Mouse (Mus musculus) thymus, postnatal 14 days (tissue): Measurements from ENCODE around the gene Cptp.

Source experiments
- DNase-seq: peaks from one replicate; pipeline ENCODE4 v3.0.0; 2021

Gene Cptp

DNA sequence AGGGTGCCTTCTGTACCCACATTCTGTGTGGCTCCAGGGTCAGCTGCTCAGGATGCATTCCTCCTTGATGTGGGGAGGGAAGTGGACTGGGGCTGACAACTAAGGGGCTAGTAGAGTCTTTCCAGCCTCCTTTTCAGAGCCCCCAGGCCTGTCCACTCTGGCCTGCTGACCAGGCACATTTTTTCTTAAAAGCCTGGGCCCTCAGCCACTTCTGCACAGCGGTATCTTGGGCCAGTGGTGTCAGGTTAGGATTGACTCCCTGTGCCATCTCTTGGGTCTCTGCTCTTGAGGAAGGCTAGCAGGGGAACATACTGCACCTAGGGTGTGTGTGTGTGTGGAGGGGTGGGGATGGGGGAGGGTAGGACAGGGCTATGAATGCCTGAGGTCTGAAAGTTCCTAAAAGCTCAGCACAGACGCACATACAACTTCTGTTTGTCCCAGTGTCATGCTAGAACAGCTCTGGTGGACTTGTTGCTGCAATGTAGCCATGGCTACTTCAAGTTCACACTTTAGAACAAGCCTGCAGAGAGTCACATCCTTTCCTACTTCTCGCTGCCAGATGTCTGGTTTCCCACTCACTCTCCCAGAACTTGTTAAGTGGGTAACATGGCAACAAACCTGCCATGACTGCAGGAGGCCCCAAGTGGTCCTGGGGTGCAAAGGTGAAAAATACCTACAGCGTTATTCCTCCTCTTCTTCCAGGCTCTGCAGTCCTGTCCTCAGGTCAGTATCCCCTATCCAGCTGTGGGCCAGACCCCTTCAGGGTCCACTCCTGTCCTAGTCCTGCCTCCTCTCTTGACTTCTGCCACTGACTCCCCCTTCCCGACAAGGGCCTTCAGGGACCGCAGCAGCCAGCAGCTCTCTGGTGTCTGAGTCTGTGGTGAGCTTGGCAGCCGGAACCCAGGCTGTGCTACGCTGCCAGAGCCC is 28.9 kb downstream of the Cptp start:
- DNase-seq: no peak

DNA sequence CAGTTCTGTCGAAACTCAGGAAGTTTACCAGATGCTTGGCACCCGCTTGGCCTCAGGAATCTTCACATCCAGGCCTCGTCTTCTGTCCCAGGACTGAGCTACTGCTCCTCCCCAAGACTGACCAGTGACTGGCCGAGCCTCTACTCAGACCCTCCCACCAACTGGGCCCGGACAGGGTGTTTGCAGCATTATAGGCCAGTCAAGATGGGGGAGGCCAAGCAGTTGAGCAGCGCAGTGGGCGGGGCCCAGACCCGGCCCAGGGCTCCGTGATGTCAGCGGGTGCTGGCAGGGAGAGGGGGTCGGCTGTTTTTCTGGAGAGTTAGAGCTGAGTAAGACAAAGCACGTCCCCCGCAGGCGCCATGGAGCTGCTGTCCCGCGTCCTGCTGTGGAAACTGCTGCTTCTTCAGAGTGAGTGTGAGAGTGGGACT is 29.7 kb downstream of the Cptp start, which contains the start of gene Mxra8:
Gene Mxra8 (plus strand): TSS at position 198 of the 428 bp plus-strand sequence.
- DNase-seq: no peak

DNA sequence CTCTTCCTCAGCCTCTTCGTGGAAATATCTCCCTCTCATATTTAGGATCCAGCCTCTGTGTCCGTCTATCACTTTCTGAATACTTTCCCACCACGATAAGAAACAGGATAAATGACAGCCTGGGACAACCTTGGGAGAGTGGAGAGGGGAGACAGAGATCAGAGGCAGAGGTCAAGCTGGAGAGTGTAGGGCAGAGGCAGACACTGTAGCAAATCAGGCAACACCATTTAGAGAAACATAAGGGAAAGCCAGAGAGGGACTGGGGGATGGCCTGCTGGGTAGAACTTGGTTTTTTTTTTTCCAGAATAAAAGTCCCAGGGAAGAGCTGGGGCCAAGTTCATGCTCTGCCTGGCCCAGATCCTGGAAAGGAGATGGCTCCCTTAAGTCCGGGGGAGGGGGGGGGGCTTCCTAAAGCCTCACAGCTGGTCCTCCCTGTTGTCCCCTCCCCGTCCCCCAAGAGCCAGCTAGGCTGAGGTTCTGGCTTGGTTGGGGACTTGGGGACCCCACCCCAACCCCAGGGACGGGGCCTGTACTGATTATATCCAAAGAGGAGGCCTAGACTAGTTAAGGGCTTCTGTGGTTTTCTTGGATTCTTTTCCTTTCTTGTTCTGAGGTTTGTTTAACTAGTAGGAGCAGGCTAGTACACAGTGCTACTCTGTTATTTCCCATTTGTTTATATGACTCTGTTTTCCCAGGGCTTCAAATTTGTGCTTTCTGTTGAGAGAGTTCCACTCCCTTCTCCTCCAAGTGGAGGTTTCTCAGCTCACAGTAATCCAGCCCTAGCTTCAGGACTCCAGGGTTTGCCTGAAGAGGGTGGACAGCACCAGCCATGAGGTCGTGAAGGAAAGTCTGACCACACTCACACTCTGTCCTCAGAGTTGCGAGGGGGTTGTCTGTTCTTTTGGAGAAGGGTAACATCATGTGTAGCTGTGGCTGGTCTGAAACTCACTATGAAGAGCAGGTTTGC is 30.8 kb downstream of the Cptp start:
- no peak for DNase-seq

DNA sequence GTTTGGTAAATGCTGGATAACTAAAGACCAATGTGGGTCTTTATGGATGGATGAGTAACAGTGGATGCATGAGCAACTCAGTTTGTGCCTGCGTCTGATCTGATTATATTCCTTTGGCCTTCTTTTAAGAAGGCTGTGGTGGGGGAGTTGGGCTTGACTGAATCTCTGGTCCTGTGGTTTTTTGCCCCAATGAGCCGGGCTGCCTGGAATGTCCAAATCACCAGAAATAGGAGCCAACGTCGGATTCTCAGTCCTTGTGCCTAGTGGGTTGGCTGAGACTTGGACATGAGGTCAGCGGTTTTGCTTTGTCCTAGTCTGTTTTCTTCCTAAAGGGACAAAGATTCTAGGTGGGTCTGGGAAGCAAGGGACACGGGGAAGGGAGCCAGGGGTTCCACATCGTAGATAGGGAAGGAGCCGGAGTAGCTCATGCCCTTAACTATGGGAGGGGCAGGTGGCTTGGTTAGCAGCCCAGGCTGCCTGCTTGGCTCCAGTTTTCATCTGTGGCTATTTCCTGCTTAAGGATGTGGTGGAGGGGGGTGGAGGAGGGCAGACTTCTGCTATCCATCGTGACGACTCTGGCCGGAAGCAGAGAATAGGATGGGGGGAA is 31.7 kb downstream of the Cptp start:
- no peak for DNase-seq

DNA sequence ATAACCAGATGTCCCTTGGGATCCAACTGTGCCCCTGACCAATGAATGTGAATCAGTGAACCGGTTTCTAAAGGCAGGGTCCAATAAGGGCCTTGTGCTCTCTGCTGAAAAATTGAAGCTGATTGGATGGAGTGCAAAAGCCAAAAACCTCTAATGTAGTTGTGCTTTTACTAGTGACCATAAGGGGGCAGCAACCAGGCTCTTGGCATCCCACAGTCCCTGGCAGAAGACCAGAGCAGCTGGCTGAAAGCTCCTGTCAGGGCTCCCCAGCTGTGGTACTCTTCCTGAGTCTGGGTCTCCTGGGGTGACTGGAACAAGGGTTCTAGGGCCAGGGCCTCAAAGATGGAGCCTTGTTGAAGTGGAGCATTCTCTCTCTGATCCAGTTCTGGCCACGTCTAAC is 35.4 kb downstream of the Cptp start:
- peak; percentile 73 for DNase-seq

DNA sequence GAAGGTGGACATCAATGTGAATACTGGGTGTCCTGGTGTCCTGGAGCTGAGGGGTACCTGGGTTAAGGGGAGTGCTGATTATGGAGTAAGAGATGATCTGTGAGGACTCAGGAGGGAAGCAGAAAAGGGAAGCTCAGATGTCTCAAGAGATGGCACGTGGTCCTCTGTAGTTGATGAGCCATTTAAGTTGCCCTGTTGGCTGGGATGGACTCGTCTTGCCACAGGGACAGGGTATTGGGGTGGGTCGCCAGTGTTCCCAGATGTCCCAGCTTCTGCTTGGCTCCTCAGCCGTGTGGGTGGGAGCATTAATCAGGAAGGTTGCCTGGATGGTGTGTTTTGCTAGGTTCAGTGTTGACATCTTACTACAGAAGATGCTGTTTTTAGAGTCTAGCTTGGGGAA is 36.0 kb downstream of the Cptp start:
- no peak for DNase-seq

DNA sequence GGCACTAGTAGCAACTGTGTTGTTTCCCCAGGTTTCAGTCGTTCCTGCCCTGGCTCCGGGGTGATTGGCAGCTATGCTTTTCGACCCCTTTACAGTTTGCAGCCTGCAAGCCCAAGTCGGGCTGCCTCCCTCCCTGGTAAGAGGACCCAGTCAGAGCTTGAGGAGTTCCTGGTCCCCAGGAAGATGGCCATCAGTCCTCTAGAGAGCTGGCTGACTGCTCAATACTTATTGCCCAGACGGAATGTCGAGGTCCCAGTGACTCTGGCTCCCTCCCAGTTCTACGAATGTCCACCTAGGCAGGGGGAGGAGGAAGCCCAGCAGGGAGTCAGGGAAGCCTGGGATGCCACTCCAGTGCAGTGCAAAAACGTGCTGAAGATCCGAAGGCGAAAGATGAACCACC is 36.9 kb downstream of the Cptp start:
- no peak for DNase-seq

DNA sequence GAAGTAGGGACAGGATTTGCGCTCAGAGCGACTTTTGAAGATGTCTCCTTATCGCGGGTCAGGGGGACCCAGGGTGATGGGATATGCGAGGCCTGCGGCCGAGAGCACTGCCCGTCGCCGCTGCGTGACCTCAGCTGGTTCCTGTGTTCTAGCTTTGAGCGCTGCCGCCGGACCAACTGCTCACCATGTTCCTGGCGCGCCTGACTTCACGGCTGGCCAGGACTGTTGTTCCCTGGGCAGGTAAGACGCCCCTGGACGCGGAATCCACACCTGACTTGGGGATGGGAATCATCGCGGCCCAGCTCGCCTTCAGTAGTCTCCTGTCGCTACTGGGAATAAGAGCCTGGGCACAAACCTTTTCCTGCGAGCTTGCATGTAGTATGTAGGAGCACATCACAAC is 37.4 kb downstream of the Cptp start:
- DNase-seq: no peak

DNA sequence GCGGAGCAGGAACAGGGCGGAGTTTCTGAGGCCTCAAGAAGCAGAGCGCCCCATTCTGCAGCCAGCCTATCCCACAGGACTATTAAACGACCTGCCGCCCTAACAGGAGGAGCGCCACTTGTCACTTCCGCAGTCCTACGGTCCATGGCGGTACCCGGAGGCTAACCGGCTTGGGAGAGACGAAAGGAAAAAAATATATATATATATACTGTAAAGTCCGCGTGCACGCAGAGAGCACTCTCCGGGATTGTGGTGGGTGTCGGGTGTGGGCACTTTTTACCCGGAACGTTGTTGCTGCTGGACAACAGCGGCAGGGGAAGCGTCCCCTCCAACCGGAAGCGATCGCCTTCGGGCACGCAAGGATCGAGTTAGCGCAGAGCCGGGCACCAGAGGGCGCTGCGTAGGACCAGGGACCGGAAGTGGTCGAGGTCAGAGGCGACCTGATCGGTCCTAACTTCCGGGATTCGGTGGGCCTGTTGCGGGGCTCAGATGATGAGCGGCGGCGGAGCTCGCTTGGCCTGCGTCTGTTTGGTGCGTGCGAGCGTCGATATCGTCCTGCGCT is 38.0 kb downstream of the Cptp start, which contains the start of gene Aurkaip1:
Gene Aurkaip1 (plus strand): TSS at position 68 of the 562 bp plus-strand sequence.
- peak; percentile 97 for DNase-seq

DNA sequence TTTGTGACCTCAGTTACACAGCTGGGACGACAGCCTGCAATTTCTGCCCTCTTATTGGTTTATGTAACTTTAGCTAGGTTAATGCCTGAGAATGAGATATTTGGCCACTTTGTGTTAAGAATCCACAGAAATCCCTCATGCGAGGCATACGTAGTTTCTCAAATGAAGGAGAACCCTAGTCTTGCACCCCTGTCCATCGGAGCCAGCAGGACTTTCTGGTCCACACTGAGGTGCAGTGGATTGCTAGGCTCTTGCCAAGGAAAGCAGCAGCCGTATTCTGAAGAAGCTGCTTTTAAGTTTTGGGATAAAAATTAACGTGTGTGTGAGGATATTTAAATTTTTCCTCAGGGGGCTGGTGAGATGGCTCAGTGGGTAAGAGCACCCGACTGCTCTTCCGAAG is 38.6 kb downstream of the Cptp start:
- DNase-seq: no peak

DNA sequence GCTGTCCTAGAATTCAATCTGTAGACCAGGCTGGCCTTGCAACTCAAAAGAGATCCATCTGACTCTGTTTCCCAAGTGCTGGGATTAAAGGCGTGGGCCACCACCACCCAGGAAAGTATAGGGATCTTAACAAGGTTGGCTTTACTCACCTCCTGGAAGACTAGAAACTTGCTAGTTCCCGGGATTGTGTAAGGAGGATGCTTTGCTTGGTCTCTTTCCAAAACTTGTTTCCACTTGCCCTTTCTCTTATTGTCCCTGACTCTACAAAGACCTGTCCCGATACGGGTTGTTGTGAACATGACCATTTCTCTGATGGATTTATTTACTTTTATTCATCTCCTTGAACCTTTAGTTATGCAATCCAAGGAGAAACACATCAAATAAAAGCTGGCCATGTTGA is 39.4 kb downstream of the Cptp start:
- DNase-seq: no peak

DNA sequence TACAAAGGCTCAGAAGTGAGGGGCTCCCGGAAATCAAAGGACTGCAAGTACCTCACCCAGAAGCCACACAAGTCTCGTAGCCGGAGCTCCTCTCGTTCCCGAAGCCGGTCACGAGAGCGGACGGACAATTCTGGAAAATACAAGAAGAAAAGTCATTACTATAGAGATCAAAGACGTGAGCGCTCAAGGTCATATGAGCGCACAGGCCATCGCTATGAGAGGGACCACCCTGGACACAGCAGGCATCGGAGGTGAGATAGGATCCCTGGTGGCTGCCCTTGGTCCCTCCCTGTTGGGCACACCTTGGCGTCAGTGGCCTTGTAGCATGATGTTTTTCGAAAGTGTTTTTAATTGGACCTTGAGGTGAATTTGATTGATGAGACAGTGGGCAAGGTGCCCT is 45.8 kb downstream of the Cptp start:
- DNase-seq: no peak

DNA sequence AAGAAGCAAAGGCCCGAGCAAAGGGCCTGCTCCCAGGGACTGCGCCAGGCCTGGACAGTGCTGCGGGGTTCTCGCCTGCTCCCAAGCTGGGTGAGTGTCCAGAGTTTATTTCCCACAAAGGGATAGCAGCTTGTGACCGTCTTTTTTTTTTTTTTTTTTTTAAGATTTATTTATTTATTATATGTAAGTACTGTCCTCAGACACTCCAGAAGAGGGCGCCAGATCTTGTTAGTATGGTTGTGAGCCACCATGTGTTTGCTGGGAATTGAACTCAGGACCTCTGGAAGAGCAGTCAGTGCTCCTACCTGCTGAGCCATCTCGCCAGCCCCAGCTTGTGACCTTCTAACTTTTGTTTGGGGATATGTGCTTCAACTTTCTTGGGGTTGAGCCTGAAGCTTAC is 48.2 kb downstream of the Cptp start:
- DNase-seq: peak; percentile 43

DNA sequence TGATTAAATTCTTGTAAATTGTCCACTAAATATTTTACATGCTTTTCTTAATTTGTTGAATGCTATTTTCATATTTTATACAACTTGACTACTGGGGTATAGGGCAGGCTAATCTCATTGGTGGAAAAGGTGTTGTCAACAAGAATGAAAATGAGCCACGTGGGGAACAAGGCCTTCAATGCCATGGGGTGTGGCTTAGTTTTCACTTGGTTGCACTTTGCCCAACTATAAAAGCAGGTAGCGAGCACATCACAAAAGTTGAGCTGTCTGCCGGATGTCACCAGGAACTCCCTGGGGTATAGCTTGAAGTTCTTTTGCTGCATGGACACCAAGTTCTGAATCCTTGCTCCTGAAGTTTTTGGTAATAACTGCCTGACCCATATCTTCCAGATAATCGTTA is 51.7 kb downstream of the Cptp start:
- DNase-seq: no peak
